Mouse (Mus musculus): ENCODE results near the gene Tcea3. TPM values are rescaled to one million over a fixed set of nuclear protein-coding genes. Genes with fewer than 3 reads are reported as not detected.
A peak's percentile ranks its signal among the peaks of the same experiment; 100 is the strongest.

Gene Tcea3
- 19.2 and 20.7 TPM in 2 replicates for polyA plus RNA-seq (2015; fragmentation: Nextera tagmentation; extraction: Ambion mirVana)

GRCm38 (mm10) chr4:136247729-136248463 lies at the start of gene Tcea3:
Gene Tcea3, plus strand, starts transcription at chr4:136247729.
- peaks cover 52% of the 10 kb centered on the region for H3K27me3 ChIP-seq
- H3K27ac ChIP-seq (replicated peaks), result 0 out of 2 replicates have a peak within 1 kb of the TSS, but pooled peaks have one; percentile 67
- H3K36me3 ChIP-seq, result peaks cover 22% of the 10 kb centered on the region
- peak; percentile 41; the same call in 1 of the 2 replicates for ATAC-seq (ENCODE audit: insufficient number of reproducible peaks, low FRiP score, low TSS enrichment, low read depth)
- H3K9ac ChIP-seq, result peak within 1 kb of the TSS; percentile 31
- H3K9me3 ChIP-seq (replicated peaks), result no peaks in the 10 kb centered on the region
- WGBS, result under 1% methylated on average over 46 of the region's 46 CpGs
- H3K4me3 ChIP-seq (replicated peaks), result peak within 1 kb of the TSS; percentile 54
- H3K4me1 ChIP-seq, result peaks cover 45% of the 10 kb centered on the region
- H3K4me2 ChIP-seq (replicated peaks), result peak within 1 kb of the TSS; percentile 92

DNA sequence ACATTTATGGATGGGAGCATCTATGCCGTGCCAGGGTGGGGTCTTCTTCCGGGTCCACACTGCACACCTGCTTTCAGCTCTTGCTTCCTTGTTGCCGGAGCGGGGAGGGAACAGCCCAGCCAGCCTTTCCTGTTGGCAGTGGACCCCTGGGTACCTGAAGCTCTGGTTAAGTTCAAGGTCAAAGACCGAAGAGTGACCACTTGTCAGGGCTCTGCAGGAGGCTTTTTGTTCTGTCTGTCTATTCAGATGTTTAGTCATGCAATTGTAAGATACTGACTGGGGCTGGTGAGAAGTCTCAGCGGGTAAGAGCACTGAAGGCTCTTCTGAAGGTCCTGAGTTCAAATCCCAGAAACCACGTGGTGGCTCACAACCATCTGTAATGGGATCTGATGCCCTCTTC lies 48.7 kb upstream of the Tcea3 start:
- Histone ChIP-seq H3K4me2 (replicated peaks) (no peak overlapping the region), H3K4me3 (replicated peaks) (no peak overlapping the region), H3K4me1 (peaks cover 16% of the 10 kb centered on the region), H3K9ac (no peak overlapping the region), H3K9me3 (replicated peaks) (no peaks in the 10 kb centered on the region), H3K27me3 (no peaks in the 10 kb centered on the region), H3K36me3 (no peaks in the 10 kb centered on the region), H3K27ac (replicated peaks) (no peak overlapping the region)
- 80% methylated on average over 7 of the region's 7 CpGs for WGBS
- no peak for ATAC-seq (ENCODE audit: insufficient number of reproducible peaks, low FRiP score, low TSS enrichment, low read depth)

DNA sequence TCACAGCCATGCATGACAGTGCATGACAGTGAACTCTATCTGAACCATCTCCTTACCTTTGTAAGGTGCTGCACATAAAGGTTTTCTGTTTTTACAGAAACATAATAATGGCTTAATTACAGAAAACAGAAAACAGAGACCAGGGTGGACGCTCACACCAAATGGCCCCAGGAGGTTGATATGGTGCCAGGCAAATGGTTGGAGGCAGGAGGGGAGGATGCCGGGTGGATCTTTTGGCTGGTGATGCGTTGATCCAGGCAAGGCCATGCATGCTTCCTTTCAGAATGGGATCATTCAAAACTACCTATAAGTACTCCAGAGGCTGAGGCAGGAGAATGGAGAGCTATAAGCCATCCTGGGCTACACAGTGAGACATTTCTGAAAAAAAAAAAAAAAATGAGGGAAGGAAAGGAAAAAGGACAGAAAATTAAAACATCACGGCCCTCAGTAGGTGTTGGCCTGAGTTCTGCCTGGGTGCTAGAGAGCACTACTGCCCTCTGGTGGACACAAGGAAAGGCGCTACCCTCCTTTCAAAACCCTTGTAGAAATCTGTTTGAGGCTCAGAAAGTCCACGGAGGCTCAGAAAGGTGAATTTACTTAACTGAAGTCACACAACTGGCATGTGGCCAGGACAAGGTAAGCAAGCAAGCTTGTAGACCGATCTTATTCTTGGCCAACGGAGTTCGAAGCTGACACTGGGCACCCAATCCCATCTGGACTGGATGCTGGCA lies 47.8 kb upstream of the Tcea3 start:
- Histone ChIP-seq H3K9me3 (replicated peaks) (no peaks in the 10 kb centered on the region), H3K4me2 (replicated peaks) (no peak overlapping the region), H3K36me3 (no peaks in the 10 kb centered on the region), H3K27me3 (no peaks in the 10 kb centered on the region), H3K27ac (replicated peaks) (no peak overlapping the region), H3K9ac (no peak overlapping the region), H3K4me3 (replicated peaks) (no peak overlapping the region), H3K4me1 (peaks cover 16% of the 10 kb centered on the region)
- ATAC-seq (ENCODE audit: insufficient number of reproducible peaks, low FRiP score, low TSS enrichment, low read depth), result no peak
- WGBS, result 29% methylated on average over 9 of the region's 9 CpGs

GRCm38 (mm10) chr4:136202509-136202908 lies 45.0 kb upstream of the Tcea3 start:
- H3K36me3 ChIP-seq, result no peaks in the 10 kb centered on the region
- WGBS, result 4% methylated on average over 9 of the region's 9 CpGs
- H3K27me3 ChIP-seq, result no peaks in the 10 kb centered on the region
- H3K4me3 ChIP-seq (replicated peaks), result no peak overlapping the region
- H3K27ac ChIP-seq (replicated peaks), result no peak overlapping the region
- H3K4me1 ChIP-seq, result peaks cover 26% of the 10 kb centered on the region
- no peak overlapping the region for H3K9ac ChIP-seq
- H3K9me3 ChIP-seq (replicated peaks), result no peaks in the 10 kb centered on the region
- no peak overlapping the region for H3K4me2 ChIP-seq (replicated peaks)
- no peak for ATAC-seq (ENCODE audit: insufficient number of reproducible peaks, low FRiP score, low TSS enrichment, low read depth)

DNA sequence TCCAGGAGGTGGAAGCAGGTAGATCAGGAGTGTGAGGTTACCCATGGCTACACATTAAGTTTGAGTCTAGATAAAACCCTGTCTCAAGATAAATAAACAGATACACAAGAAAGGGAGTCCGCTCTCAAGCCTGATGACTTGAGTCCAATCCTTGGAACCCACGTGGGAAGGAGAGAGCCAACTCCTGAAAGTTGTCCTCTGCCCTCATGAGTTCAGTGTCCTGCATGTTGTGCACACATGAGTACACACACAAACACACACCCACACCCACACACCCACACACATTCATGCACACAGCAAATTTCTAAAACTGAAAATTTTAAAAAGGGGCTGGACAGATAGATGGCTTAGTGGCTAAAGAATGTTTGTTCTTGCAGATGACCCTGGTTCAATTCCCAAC lies 42.8 kb upstream of the Tcea3 start:
- Histone ChIP-seq H3K36me3 (no peaks in the 10 kb centered on the region), H3K4me3 (replicated peaks) (no peak overlapping the region), H3K27me3 (no peaks in the 10 kb centered on the region), H3K9me3 (replicated peaks) (no peaks in the 10 kb centered on the region), H3K4me1 (peaks cover 40% of the 10 kb centered on the region), H3K4me2 (replicated peaks) (no peak overlapping the region), H3K27ac (replicated peaks) (no peak overlapping the region), H3K9ac (no peak overlapping the region)
- 83% methylated on average over 2 of the region's 2 CpGs for WGBS
- no peak for ATAC-seq (ENCODE audit: insufficient number of reproducible peaks, low FRiP score, low TSS enrichment, low read depth)

GRCm38 (mm10) chr4:136206033-136206893 lies 41.3 kb upstream of the Tcea3 start, which contains the start of gene Asap3:
Gene Asap3, plus strand, starts transcription at chr4:136206365.
- Histone ChIP-seq H3K9ac (peak within 1 kb of the TSS; percentile 63), H3K27me3 (no peaks in the 10 kb centered on the region), H3K4me3 (replicated peaks) (peak within 1 kb of the TSS; percentile 66), H3K4me1 (peaks cover 40% of the 10 kb centered on the region), H3K36me3 (no peaks in the 10 kb centered on the region), H3K27ac (replicated peaks) (peak within 1 kb of the TSS; percentile 89), H3K4me2 (replicated peaks) (peak within 1 kb of the TSS; percentile 85), H3K9me3 (replicated peaks) (no peaks in the 10 kb centered on the region)
- ATAC-seq (ENCODE audit: insufficient number of reproducible peaks, low FRiP score, low TSS enrichment, low read depth), result peak; percentile 92
- under 1% methylated on average over 52 of the region's 54 CpGs for WGBS

DNA sequence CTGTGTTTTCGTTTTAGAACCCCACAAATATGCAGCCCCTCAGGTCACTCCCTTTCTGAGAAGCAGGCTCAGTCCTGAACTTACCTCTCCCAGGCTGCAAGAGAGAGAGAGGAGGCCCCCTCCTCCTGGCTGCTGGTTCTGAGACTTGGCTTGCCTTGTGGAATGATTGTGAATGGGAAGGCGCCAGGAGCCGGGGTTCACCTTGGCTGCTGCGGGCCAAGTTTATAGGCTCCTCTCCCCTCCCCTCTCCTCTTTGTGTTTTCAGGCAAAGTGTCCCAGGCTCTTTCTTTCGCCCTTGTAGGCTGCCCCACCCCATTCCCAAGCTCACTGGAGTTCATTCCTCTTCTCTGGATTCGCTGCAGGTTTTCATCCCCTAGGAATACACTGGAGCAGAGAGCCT lies 40.6 kb upstream of the Tcea3 start:
- Histone ChIP-seq H3K36me3 (no peaks in the 10 kb centered on the region), H3K27me3 (no peaks in the 10 kb centered on the region), H3K27ac (replicated peaks) (peak overlapping the region; percentile 89), H3K9ac (peak overlapping the region; percentile 63), H3K4me3 (replicated peaks) (peak overlapping the region; percentile 66), H3K9me3 (replicated peaks) (no peaks in the 10 kb centered on the region), H3K4me1 (peaks cover 40% of the 10 kb centered on the region), H3K4me2 (replicated peaks) (peak overlapping the region; percentile 85)
- no peak for ATAC-seq (ENCODE audit: insufficient number of reproducible peaks, low FRiP score, low TSS enrichment, low read depth)
- 3% methylated on average over 6 of the region's 6 CpGs for WGBS

DNA sequence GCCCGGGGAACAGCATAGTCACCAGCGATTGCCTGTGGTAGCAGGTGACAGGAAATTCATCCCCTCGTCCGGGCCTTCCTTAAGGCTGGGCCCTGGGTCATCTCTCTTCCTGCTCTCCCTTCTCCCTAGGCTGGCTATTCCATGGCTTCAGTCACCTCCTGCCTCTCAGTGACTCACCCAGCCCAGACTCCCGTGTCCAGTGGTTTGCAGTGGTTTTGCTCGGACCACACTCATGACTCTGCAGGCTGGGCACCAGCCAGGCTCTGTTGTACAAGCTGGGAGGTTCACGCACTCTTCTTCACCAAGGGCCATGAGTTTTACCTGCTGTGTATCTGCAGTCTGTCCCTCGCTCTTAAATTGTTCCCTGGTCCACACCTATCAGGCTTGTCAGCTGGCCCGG lies 36.6 kb upstream of the Tcea3 start:
- no peak overlapping the region for H3K27ac ChIP-seq (replicated peaks)
- no peaks in the 10 kb centered on the region for H3K27me3 ChIP-seq
- H3K4me2 ChIP-seq (replicated peaks), result no peak overlapping the region
- H3K4me1 ChIP-seq, result peaks cover 27% of the 10 kb centered on the region
- H3K4me3 ChIP-seq (replicated peaks), result no peak overlapping the region
- no peaks in the 10 kb centered on the region for H3K9me3 ChIP-seq (replicated peaks)
- ATAC-seq (ENCODE audit: insufficient number of reproducible peaks, low FRiP score, low TSS enrichment, low read depth), result no peak
- no peaks in the 10 kb centered on the region for H3K36me3 ChIP-seq
- no peak overlapping the region for H3K9ac ChIP-seq
- 83% methylated on average over 9 of the region's 9 CpGs for WGBS

GRCm38 (mm10) chr4:136213629-136214028 lies 33.9 kb upstream of the Tcea3 start:
- Histone ChIP-seq H3K36me3 (no peaks in the 10 kb centered on the region), H3K9me3 (replicated peaks) (no peaks in the 10 kb centered on the region), H3K9ac (no peak overlapping the region), H3K4me1 (peaks cover 23% of the 10 kb centered on the region), H3K4me3 (replicated peaks) (no peak overlapping the region), H3K27me3 (no peaks in the 10 kb centered on the region), H3K4me2 (replicated peaks) (no peak overlapping the region), H3K27ac (replicated peaks) (no peak overlapping the region)
- no peak for ATAC-seq (ENCODE audit: insufficient number of reproducible peaks, low FRiP score, low TSS enrichment, low read depth)
- 75% methylated on average over 7 of the region's 7 CpGs for WGBS

GRCm38 (mm10) chr4:136214828-136215227 lies 32.7 kb upstream of the Tcea3 start:
- H3K36me3 ChIP-seq, result no peaks in the 10 kb centered on the region
- no peaks in the 10 kb centered on the region for H3K9me3 ChIP-seq (replicated peaks)
- H3K4me2 ChIP-seq (replicated peaks), result no peak overlapping the region
- H3K4me3 ChIP-seq (replicated peaks), result no peak overlapping the region
- 86% methylated on average over 8 of the region's 8 CpGs for WGBS
- no peak overlapping the region for H3K9ac ChIP-seq
- ATAC-seq (ENCODE audit: insufficient number of reproducible peaks, low FRiP score, low TSS enrichment, low read depth), result no peak
- peaks cover 31% of the 10 kb centered on the region for H3K4me1 ChIP-seq
- no peaks in the 10 kb centered on the region for H3K27me3 ChIP-seq
- peak overlapping the region; percentile 11; the same call in 1 of the 2 replicates for H3K27ac ChIP-seq (replicated peaks)

GRCm38 (mm10) chr4:136215576-136215975 lies 32.0 kb upstream of the Tcea3 start:
- Histone ChIP-seq H3K36me3 (no peaks in the 10 kb centered on the region), H3K4me2 (replicated peaks) (no peak overlapping the region), H3K27ac (replicated peaks) (peak overlapping the region; percentile 39; the same call in 1 of the 2 replicates), H3K4me1 (peaks cover 38% of the 10 kb centered on the region), H3K4me3 (replicated peaks) (no peak overlapping the region), H3K27me3 (no peaks in the 10 kb centered on the region), H3K9ac (no peak overlapping the region), H3K9me3 (replicated peaks) (no peaks in the 10 kb centered on the region)
- WGBS, result 79% methylated on average over 8 of the region's 8 CpGs
- no peak for ATAC-seq (ENCODE audit: insufficient number of reproducible peaks, low FRiP score, low TSS enrichment, low read depth)
